Mouse (Mus musculus) cerebellum, adult 2 months (tissue): ENCODE measurements around the gene Nmd3. TPM values are rescaled to one million over a fixed set of nuclear protein-coding genes. Genes with fewer than 3 reads are reported as not detected.

Source experiments
- DNase-seq, 2 experiments: peaks; one replicate each; pipeline ENCODE4 v3.0.0; 2021
- H3K27ac ChIP-seq: fragments of 200-500 bp; 2 replicates; pipeline ENCODE4 v1.5.1; 2012; ENCODE audit warnings: low read length, control low read depth, inconsistent platforms; ENCODE audit not compliant: insufficient read depth
- H3K27me3 ChIP-seq: fragments of 200-500 bp; 2 replicates; pipeline ENCODE4 v1.6.1; 2012; ENCODE audit warnings: inconsistent platforms, mild to moderate bottlenecking, low read length, moderate library complexity; ENCODE audit not compliant: control insufficient read depth, insufficient read depth
- H3K4me1 ChIP-seq: fragments of 200-500 bp; 2 replicates; pipeline ENCODE4 v1.6.1; 2011; ENCODE audit warnings: low read length; ENCODE audit not compliant: control insufficient read depth, insufficient read depth
- H3K4me3 ChIP-seq: fragments of 200-500 bp; replicated peaks from 2 replicates; pipeline ENCODE3; 2011; ENCODE audit warnings: mild to moderate bottlenecking, low read depth, low read length, control low read depth; ENCODE audit not compliant: insufficient read depth
- CTCF ChIP-seq: fragments of 200-500 bp; IDR thresholded peaks from 2 replicates; pipeline ENCODE4 v1.5.1; 2011; ENCODE audit warnings: low read depth, mild to moderate bottlenecking, control low read depth, low read length, moderate library complexity, borderline replicate concordance; ENCODE audit not compliant: insufficient read depth
- POLR2A ChIP-seq: fragments of 200-500 bp; IDR thresholded peaks from 2 replicates; pipeline ENCODE4 v1.6.1; 2011; ENCODE audit warnings: low read length, control low read depth, borderline replicate concordance; ENCODE audit not compliant: insufficient read depth
- WGBS: fragments of 180-500 bp; shearing (Covaris S2); methylation state at CpG from one replicate; pipeline ENCODE4 v1.1.7; 2018; 5-methylcytosine and 5-hydroxymethylcytosine counted together
- polyA plus RNA-seq: library from polyadenylated mRNA; depleted of rRNA; stranded (reverse); fragments of >200 nt; gene quantifications from 2 replicates; pipeline ENCODE4 v1.2.3, GENCODE M21; 2012

The Nmd3 gene
- polyA plus RNA-seq, 1 experiment, result 31.5 TPM

GRCm38 (mm10) chr3:69709043-69709929, 12.5 kb upstream of the Nmd3 start:
- no peak for DNase-seq
- WGBS, result 28% methylated on average over 12 of the region's 12 CpGs
- H3K4me3 ChIP-seq, result no peak overlapping the region
- H3K4me1 ChIP-seq, result no peaks in the 10 kb centered on the region
- TF ChIP-seq CTCF (no peak), POLR2A (no peak)
- H3K27me3 ChIP-seq, result no peaks in the 10 kb centered on the region
- H3K27ac ChIP-seq, result no peak overlapping the region

GRCm38 (mm10) chr3:69711907-69712600, 9.7 kb upstream of the Nmd3 start:
- H3K4me1 ChIP-seq, result no peaks in the 10 kb centered on the region
- no peak overlapping the region for H3K27ac ChIP-seq
- DNase-seq, result no peak
- 57% methylated on average over 8 of the region's 8 CpGs for WGBS
- no peaks in the 10 kb centered on the region for H3K27me3 ChIP-seq
- H3K4me3 ChIP-seq, result no peak overlapping the region
- TF ChIP-seq POLR2A, result no peak
- no peak for TF ChIP-seq CTCF

DNA sequence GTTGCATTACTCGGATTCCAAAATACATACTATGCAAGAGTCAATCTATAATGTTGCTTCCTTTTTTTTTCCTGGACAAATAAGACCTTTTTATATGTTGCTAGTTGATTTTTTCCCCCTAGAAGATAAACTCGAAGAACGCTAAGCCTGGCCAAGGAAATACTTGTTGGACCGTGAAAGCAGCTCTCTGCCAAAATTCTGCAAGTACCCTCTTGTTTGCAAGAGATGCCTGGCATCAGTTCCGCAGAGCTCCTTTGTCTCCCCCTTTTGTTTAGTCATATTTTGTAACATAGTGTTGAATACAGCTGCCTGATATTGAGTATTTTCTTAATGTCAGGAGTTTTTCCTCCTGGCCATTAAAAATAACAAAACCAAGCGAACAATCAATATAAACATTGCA, 4.3 kb upstream of the Nmd3 start:
- no peak overlapping the region for H3K4me3 ChIP-seq
- TF ChIP-seq CTCF, result no peak
- no peak for TF ChIP-seq POLR2A
- WGBS, result 27% methylated on average over 6 of the region's 6 CpGs
- no peak for DNase-seq
- H3K27ac ChIP-seq, result no peak overlapping the region
- H3K4me1 ChIP-seq, result no peaks in the 10 kb centered on the region
- no peaks in the 10 kb centered on the region for H3K27me3 ChIP-seq

- peak; percentile 29 to 40 for DNase-seq
- H3K27me3 ChIP-seq, result no peaks in the 10 kb centered on the region
- no peaks in the 10 kb centered on the region; the same call in 1 of the 2 replicates for H3K4me1 ChIP-seq
- H3K4me3 ChIP-seq, result peak overlapping the region; percentile 90
- no peak for TF ChIP-seq CTCF
- TF ChIP-seq POLR2A, result no peak
- WGBS, result under 1% methylated on average over 58 of the region's 58 CpGs
- peak overlapping the region; percentile 22; the same call in 1 of the 2 replicates for H3K27ac ChIP-seq
Observed at GRCm38 (mm10) chr3:69722187-69722867, 542 bp downstream of the Nmd3 start.

- H3K27ac ChIP-seq, result no peak overlapping the region
Observed at GRCm38 (mm10) chr3:69723161-69723560, 1.4 kb downstream of the Nmd3 start.

DNA sequence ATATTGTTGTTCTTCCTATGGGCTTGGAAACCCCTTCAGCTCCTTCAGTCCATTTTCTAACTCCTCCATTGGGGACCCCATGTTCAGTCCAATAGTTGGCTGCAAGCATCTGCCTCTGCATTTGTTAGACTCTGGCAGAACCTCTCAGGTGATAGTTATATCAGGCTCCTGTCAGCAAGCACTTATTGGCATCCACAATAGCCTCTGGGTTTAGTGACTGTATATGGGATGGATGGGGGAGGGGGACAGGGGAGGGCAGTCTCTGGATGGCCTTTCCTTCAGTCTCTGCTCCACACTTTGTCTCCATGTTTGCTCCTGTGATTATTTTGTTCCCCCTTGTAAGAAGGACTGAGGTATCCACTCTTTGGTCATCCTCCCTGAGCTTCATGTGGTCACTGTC, 9.1 kb downstream of the Nmd3 start:
- TF ChIP-seq POLR2A (no peak), CTCF (no peak)
- H3K27ac ChIP-seq, result no peak overlapping the region
- no peak for DNase-seq
- H3K4me3 ChIP-seq, result no peak overlapping the region
- no peaks in the 10 kb centered on the region for H3K4me1 ChIP-seq
- H3K27me3 ChIP-seq, result no peaks in the 10 kb centered on the region

More at GRCm38 (mm10) chr3:69723161-69723560, 1.4 kb downstream of the Nmd3 start:
- TF ChIP-seq POLR2A (no peak), CTCF (no peak)
- DNase-seq, result no peak
- 32% methylated on average over 7 of the region's 7 CpGs for WGBS
- H3K27me3 ChIP-seq, result no peaks in the 10 kb centered on the region
- no peaks in the 10 kb centered on the region; the same call in 1 of the 2 replicates for H3K4me1 ChIP-seq
- H3K4me3 ChIP-seq, result peak overlapping the region; percentile 38

GRCm38 (mm10) chr3:69733939-69734338, 12.2 kb downstream of the Nmd3 start:
- 85% methylated on average over 2 of the region's 2 CpGs for WGBS
- Histone ChIP-seq H3K27ac (no peak overlapping the region), H3K4me3 (no peak overlapping the region), H3K4me1 (no peaks in the 10 kb centered on the region), H3K27me3 (no peaks in the 10 kb centered on the region)
- no peak for DNase-seq
- TF ChIP-seq CTCF, result no peak
- no peak for TF ChIP-seq POLR2A

DNA sequence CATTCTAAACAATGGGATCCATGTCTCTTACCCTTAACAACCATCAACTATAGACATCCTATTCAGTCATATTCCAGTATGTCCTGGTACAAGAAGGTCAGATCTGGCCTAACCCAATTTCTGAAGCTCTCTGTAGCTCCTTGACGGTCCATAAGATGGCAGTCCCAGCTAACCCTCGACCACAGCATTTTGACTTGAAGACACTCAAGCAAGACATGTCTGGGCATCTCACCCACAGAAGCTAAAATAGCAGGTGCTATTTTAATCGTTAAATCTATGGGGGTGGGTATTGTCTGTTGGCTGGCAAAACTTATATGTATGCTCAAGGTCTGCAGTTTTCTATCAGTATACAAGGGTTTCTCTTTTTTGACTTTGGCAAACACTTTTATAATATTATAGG, 33.4 kb downstream of the Nmd3 start:
- TF ChIP-seq POLR2A, result no peak
- TF ChIP-seq CTCF, result peak; percentile 35; the same call in 1 of the 2 replicates
- Histone ChIP-seq H3K4me1 (peaks cover 5% of the 10 kb centered on the region), H3K27me3 (no peaks in the 10 kb centered on the region), H3K4me3 (no peak overlapping the region), H3K27ac (no peak overlapping the region)
- 26% methylated on average over 3 of the region's 3 CpGs for WGBS
- DNase-seq, result peak in 1 of 2 experiments; percentile 37
